Mouse (Mus musculus) kidney, adult 8-10 months (tissue): ENCODE data around the gene Hps3.
A peak's percentile ranks its signal among the peaks of the same experiment; 100 is the strongest.
"Not testable (repeated sequence)": the region's sequence is repeated elsewhere in the genome, so short reads cannot be mapped to it uniquely, and the experiment has no call there.

Experiments used
- DNase-seq, 2 experiments: peaks; one replicate each; pipeline ENCODE4 v3.0.0; 2022

Gene Hps3

GRCm38 (mm10) chr3:20005611-20006010 is 29.5 kb downstream of the Hps3 start:
- DNase-seq = no peak

GRCm38 (mm10) chr3:20004422-20004821 is 30.7 kb downstream of the Hps3 start:
- no peak for DNase-seq

GRCm38 (mm10) chr3:20002786-20003185 is 32.3 kb downstream of the Hps3 start:
- DNase-seq = peak in 1 of 2 experiments; percentile 27

GRCm38 (mm10) chr3:20000806-20001205 is 34.3 kb downstream of the Hps3 start:
- DNase-seq = no peak

- DNase-seq = no peak
These were observed 35.6 kb downstream of the Hps3 start for GRCm38 (mm10) chr3:19999551-19999950.

GRCm38 (mm10) chr3:19992388-19992787 is 42.7 kb downstream of the Hps3 start:
- DNase-seq = no peak

- DNase-seq = no peak
These were observed 45.1 kb downstream of the Hps3 start for GRCm38 (mm10) chr3:19990031-19990430.

GRCm38 (mm10) chr3:19986123-19986522 is 49.0 kb downstream of the Hps3 start:
- DNase-seq = no peak

- DNase-seq = peak; percentile 28 to 45
These were observed 52.3 kb downstream of the Hps3 start for GRCm38 (mm10) chr3:19982846-19983245.

GRCm38 (mm10) chr3:19981156-19981555 is 54.0 kb downstream of the Hps3 start:
- DNase-seq = no peak

GRCm38 (mm10) chr3:19978474-19978873 is 56.6 kb downstream of the Hps3 start:
- peak; percentile 69 to 87 for DNase-seq

GRCm38 (mm10) chr3:19966072-19966471 is 69.0 kb downstream of the Hps3 start:
- no peak for DNase-seq

- DNase-seq = no peak
These were observed 69.9 kb downstream of the Hps3 start for GRCm38 (mm10) chr3:19965239-19965638.

GRCm38 (mm10) chr3:19964625-19965188 is 70.4 kb downstream of the Hps3 start:
- DNase-seq = no peak

GRCm38 (mm10) chr3:19962769-19963513 is 72.2 kb downstream of the Hps3 start:
- DNase-seq = peak; percentile 11 to 54

GRCm38 (mm10) chr3:19961341-19961740 is 73.8 kb downstream of the Hps3 start:
- DNase-seq = no peak

- DNase-seq = peak in 1 of 2 experiments; percentile 7
These were observed 74.5 kb downstream of the Hps3 start for GRCm38 (mm10) chr3:19960570-19961114.

GRCm38 (mm10) chr3:19958983-19959382 is 76.1 kb downstream of the Hps3 start:
- DNase-seq = no peak

- DNase-seq = no peak
These were observed 77.1 kb downstream of the Hps3 start for GRCm38 (mm10) chr3:19958031-19958430.

GRCm38 (mm10) chr3:19956885-19957284 is 78.2 kb downstream of the Hps3 start, which contains the start of gene Cp:
TSS of gene Cp (plus strand) at chr3:19957054.
- DNase-seq = peak in 1 of 2 experiments; percentile 19

GRCm38 (mm10) chr3:19953865-19954264 is 81.2 kb downstream of the Hps3 start:
- peak; percentile 69 to 79 for DNase-seq

GRCm38 (mm10) chr3:19953425-19953824 is 81.7 kb downstream of the Hps3 start:
- DNase-seq = no peak

- not testable (repeated sequence) for DNase-seq
These were observed 85.7 kb downstream of the Hps3 start for GRCm38 (mm10) chr3:19949401-19949800.

GRCm38 (mm10) chr3:19948552-19948951 is 86.6 kb downstream of the Hps3 start:
- DNase-seq = no peak
